Mouse (Mus musculus) gastrocnemius, adult 8-10 months (tissue): ENCODE results near the gene Slc13a5. TPM values are rescaled to one million over a fixed set of nuclear protein-coding genes. Genes with fewer than 3 reads are reported as not detected.

ENCODE experiments used
- DNase-seq, 2 experiments: peaks; one replicate each; pipeline ENCODE4 v3.0.0; 2022; ENCODE audit warnings: low spot score in 2 of 2
- total RNA-seq, 4 experiments: library from RNA; stranded (reverse); gene quantifications; 2 replicates each; pipeline ENCODE4 v1.2.4; 2022

Slc13a5 gene
- total RNA-seq = not detected

DNA sequence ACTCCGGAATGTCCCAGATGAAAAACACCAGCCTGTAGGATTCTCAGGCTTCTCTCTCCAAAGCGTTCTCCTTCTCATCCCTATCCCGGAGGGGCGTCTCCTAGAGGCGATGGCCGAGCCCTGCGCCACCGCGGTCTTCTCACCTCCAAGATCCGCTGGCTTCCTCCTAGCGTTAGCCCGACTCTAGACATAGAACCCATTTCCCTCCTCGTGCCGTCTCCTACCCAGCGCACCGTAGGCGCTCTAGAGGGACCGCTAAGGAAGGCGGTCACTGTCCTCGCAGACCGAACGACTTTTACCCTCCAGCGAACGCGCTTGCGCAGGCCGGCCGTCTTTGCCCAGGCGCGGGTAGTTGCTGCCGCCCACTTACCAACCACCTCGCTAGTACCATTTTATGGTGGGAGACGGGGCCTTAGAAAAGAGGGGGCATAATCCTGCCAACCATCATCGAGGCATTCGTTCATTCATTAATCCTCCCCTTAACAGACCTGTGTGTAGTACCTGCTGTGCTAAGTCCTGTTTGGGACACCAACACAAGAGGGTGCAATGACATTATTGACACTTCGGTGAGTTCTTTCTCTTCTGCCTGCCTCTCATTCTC is at the start of gene Slc13a5:
TSS of gene Slc13a5 (minus strand) at position 263 of the 601 bp plus-strand sequence.
- DNase-seq = no peak

DNA sequence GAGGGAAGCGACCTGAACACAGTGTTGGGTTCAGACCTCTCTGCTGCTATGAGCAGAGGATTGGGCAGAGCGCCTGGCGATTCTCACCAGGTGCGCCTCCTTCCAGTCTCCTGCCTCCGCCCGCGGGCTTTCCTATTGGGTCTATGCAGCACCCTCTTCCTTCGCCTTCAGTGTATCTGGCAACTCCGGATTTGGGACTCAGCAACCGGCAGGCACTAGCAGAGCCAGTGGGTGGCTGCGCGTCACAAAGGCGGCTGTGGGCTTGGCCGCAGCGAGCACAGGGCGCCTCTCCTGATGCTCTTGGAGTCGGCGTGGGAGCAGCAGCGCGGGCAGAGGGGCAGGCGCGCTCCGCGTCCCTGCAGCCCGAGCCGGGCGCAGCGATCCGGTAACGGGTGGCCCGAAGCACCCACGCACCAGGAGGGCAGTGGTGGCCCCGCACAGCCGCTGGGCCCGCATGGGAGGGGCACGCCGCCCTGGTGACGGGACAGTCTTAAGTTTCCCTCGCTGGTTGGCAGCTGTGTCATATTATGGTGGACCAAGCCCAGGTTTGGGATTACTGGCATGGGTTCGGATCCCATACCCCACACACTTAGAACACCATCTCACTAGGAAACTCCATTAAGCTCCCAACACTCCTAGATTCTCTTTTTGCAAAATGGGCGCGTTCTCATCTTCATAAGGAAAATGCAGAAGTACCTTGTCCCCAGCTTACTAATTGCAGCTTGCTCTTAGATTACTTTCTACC is 47.3 kb upstream of the Slc13a5 start, which contains the start of gene Fbxo39:
TSS of gene Fbxo39 (plus strand) at position 294 of the 745 bp plus-strand sequence.
- no peak for DNase-seq

GRCm38 (mm10) chr11:72311355-72312001 is 44.5 kb upstream of the Slc13a5 start:
- DNase-seq = no peak

DNA sequence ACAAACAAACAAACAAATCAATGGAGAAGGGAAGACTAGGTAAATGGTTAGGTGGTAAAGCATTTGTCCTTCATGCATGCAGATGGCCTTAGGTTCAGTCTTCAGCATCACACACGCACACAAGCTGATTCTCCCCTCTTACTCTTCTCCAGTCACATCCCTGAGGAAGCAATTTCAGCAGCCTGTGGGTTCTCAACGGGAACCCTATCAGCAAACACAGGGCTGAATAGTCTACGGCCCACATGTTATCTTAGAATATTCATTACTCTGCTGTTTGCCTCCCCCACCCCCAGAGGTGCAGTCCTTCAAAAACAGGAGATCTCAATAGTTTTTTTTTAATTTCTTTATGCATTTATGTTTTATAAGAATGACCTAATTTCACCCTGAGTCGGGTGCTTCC is 43.5 kb upstream of the Slc13a5 start:
- no peak for DNase-seq

DNA sequence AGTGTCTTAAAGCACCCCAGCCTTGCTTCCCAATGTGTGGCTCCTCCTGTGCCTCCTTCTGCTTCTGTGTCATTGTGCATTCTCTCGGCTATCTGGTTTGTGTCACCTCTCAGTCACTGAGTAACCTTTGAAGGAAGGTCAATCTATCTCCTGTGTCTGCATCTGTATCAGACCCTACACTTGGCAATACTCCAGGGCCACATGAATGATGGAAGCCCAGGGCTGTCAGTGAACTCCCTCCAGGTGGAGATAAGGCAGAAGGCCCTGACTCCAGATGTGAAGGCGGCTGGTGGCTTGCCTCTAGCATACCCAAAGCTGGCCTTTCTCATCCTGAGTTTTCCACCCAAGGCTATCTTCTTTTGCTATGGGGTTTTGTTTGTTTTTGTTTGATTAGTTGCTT is 42.0 kb upstream of the Slc13a5 start:
- DNase-seq = no peak

- no peak for DNase-seq
Observed at GRCm38 (mm10) chr11:72307461-72307860, 40.4 kb upstream of the Slc13a5 start.

GRCm38 (mm10) chr11:72302230-72302629 is 35.2 kb upstream of the Slc13a5 start:
- peak; percentile 9 to 19 for DNase-seq

DNA sequence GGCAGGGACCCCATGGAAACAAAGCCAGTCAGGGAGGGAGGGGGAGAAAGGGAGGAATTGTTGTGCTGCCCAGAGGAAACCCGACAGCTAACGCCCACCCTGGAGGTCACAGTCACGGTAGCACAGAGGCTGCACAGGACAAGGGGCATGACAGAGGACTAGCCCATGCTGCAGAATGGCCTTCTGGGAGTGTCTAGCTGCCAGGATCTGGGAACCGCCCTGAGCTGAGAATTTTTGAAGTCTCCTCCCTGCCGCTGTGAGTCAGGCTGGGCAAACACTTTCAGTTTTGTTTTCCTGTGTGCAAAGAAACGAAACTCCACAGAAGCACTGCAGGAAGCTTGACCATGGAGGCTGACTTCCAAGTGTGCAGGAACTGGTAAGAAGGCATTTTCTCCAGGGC is 34.3 kb upstream of the Slc13a5 start, which contains the start of gene Xaf1:
TSS of gene Xaf1 (plus strand) at position 296 of the 400 bp plus-strand sequence.
- DNase-seq = peak; percentile 42 to 45

GRCm38 (mm10) chr11:72293116-72293515 is 26.1 kb upstream of the Slc13a5 start:
- DNase-seq = no peak

DNA sequence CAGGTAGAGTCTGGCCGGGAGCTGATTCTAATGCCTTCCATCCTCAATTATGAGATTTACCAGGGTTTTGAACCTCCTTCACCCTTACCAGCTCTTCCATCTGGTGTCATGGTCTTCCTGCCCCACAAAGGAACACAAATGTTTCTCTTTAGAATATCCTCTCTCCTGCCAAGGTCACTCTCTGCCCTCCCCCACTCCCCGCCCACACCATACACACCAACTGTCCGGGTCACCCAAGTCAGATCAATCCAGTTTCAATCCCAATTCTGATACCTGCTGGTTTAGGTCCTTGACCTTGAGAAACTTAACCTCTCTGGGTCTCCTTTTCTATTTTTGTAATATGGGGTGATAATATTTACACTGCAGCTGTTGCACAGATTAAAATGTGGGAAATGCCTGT is 20.5 kb upstream of the Slc13a5 start:
- no peak for DNase-seq

DNA sequence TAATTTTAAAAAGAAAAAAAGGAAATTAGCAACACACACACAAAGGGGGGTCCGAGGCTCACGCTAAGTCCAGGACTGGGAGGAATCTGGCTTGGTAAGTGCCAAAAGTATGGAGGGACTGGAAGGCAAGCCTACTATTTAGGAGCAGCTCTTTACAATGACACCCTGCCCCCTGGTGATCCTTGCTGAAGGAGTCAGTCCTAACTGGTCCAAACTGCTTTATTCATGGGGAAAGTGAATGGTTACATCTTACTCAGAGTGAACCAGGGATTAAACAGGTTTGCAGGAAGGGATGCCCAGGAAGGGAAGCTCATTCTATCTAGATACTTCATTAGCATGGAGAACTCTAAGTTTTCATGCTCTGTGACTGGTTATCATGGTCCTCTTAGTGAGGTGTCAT is 20.1 kb upstream of the Slc13a5 start:
- DNase-seq = no peak

- no peak for DNase-seq
Observed at GRCm38 (mm10) chr11:72286651-72287050, 19.6 kb upstream of the Slc13a5 start.

- DNase-seq = no peak
Observed at GRCm38 (mm10) chr11:72285971-72286480, 19.0 kb upstream of the Slc13a5 start.

GRCm38 (mm10) chr11:72284532-72285182 is 17.6 kb upstream of the Slc13a5 start:
- DNase-seq = no peak

- DNase-seq = no peak
Observed at GRCm38 (mm10) chr11:72283486-72284224, 16.6 kb upstream of the Slc13a5 start.

GRCm38 (mm10) chr11:72281852-72282400 is 14.9 kb upstream of the Slc13a5 start:
- no peak for DNase-seq

- DNase-seq = no peak
Observed at GRCm38 (mm10) chr11:72281143-72281851, 14.3 kb upstream of the Slc13a5 start.

DNA sequence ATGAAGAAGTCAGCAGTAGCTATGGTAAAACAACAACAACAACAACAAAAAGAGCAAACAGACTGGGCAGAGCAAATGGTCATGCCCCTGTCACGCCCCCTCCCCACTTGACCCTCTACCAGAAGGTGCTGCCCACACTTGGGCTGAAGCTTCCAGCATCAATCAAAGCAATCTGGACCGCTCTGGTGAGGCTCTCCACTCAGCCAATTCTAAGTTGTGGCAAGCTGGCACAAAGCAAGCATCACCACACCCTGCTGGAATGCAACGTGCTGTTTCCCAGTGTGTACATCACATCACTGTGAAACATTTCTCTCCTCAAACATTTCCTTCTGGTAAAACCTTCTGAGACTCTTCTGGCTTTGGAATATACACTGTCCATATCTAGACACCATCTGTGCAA is 6.3 kb upstream of the Slc13a5 start:
- no peak for DNase-seq

DNA sequence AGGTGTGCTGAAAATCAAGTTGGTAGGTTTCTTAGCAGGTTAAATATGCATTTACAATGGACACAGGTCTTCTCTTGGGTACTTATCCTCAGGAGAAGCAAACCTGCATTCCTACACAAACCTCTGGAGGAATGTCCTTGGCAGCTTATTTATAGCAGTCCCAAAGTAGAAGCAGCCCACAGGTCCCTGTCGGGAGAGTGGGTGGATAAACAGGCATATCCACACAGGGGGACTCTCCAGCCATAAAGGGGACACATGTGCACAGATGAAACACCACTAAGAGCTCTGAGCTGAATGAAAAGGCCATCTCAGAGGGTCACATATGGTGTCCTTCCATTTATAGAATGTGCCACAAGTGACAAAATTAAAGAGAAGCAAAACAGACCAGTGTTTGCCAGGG is 4.7 kb upstream of the Slc13a5 start:
- DNase-seq = no peak
